Mouse (Mus musculus) liver, embryonic 15.5 days (tissue): ENCODE results near the gene Apopt1. TPM values are rescaled to one million over a fixed set of nuclear protein-coding genes. Genes with fewer than 3 reads are reported as not detected.

Experiments used
- ATAC-seq: fragments of 200-750 bp; cut with Nextera tagmentation; 2 replicates; pipeline ENCODE4 v1.8.0; 2017; ENCODE audit warnings: moderate number of reproducible peaks, mild to moderate bottlenecking, moderate library complexity; ENCODE audit not compliant: insufficient read depth
- H3K27ac ChIP-seq: fragments of 300-500 bp; sonication (generic); replicated peaks from 2 replicates; pipeline ENCODE4 v1.5.1; 2015; ENCODE audit warnings: mild to moderate bottlenecking, inconsistent platforms
- H3K27me3 ChIP-seq: fragments of 300-500 bp; sonication (generic); 2 replicates; pipeline ENCODE4 v1.6.1; 2015; ENCODE audit warnings: mild to moderate bottlenecking, inconsistent platforms
- H3K36me3 ChIP-seq: fragments of 300-500 bp; sonication (generic); replicated peaks from 2 replicates; pipeline ENCODE4 v1.6.1; 2015; ENCODE audit warnings: moderate library complexity, mild to moderate bottlenecking, inconsistent platforms
- H3K4me1 ChIP-seq: fragments of 300-500 bp; sonication (generic); replicated peaks from 2 replicates; pipeline ENCODE4 v1.6.1; 2015; ENCODE audit warnings: inconsistent platforms
- H3K4me2 ChIP-seq: fragments of 300-500 bp; sonication (generic); 2 replicates; pipeline ENCODE4 v1.6.1; 2015; ENCODE audit warnings: moderate library complexity, mild to moderate bottlenecking, inconsistent platforms
- H3K4me3 ChIP-seq: fragments of 300-500 bp; sonication (generic); replicated peaks from 2 replicates; pipeline ENCODE4 v1.5.1; 2015; ENCODE audit warnings: mild to moderate bottlenecking, inconsistent platforms
- H3K9ac ChIP-seq: fragments of 300-500 bp; sonication (generic); 2 replicates; pipeline ENCODE4 v1.6.1; 2015; ENCODE audit warnings: moderate library complexity, mild to moderate bottlenecking, inconsistent platforms
- H3K9me3 ChIP-seq: fragments of 300-500 bp; sonication (generic); replicated peaks from 2 replicates; pipeline ENCODE4 v1.6.1; 2016; ENCODE audit warnings: inconsistent platforms
- WGBS: fragments of 180-500 bp; shearing (Covaris S2); methylation state at CpG from one replicate; pipeline ENCODE4 v1.1.7; 2015; ENCODE audit warnings: mixed read lengths; ENCODE audit not compliant: insufficient replicate concordance; 5-methylcytosine and 5-hydroxymethylcytosine counted together
- polyA plus RNA-seq: library from polyadenylated mRNA; unstranded; fragments of >200 nt; fragmentation: Nextera tagmentation; extraction: Ambion mirVana; gene quantifications from 2 replicates; pipeline ENCODE4 v1.2.1, GENCODE M21; 2015

The Apopt1 gene
- polyA plus RNA-seq, 1 experiment from 2014 or later = 18.1 TPM

GRCm38 (mm10) chr12:111777919-111778318, 64.9 kb downstream of the Apopt1 start:
- Histone ChIP-seq H3K4me3 (no peak overlapping the region), H3K27me3 (no peaks in the 10 kb centered on the region), H3K27ac (no peak overlapping the region), H3K9me3 (no peaks in the 10 kb centered on the region), H3K9ac (no peak overlapping the region), H3K4me2 (no peak overlapping the region), H3K4me1 (no peaks in the 10 kb centered on the region), H3K36me3 (peaks cover 95% of the 10 kb centered on the region)
- WGBS = 79% methylated on average over 13 of the region's 13 CpGs
- 0 out of 2 replicates have a peak, but pooled peaks have one; percentile 15 for ATAC-seq

DNA sequence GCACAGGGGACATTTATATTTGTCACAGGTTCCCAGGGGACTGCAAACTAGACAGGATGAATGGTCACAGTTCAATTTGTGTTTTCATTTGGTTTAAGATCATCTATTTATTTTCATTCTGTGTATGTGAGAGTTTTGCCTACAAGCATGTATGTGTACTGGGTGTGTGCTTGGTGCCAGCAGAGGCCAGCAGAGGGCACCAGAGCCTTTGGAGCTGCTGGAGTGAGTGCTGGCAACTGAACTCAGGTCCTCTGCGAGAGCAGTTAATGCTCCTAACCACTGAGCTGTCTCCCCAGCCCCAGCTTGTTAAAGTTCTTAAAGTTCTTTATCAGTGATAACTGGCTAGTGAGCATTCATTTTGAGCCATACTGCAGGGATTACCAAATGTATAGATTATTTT, 66.5 kb downstream of the Apopt1 start:
- Histone ChIP-seq H3K9ac (no peak overlapping the region), H3K4me2 (no peak overlapping the region), H3K27ac (no peak overlapping the region), H3K4me3 (no peak overlapping the region), H3K9me3 (no peaks in the 10 kb centered on the region), H3K4me1 (no peaks in the 10 kb centered on the region), H3K36me3 (peaks cover 92% of the 10 kb centered on the region), H3K27me3 (no peaks in the 10 kb centered on the region)
- 92% methylated on average over 1 of the region's 1 CpGs for WGBS
- ATAC-seq = no peak

DNA sequence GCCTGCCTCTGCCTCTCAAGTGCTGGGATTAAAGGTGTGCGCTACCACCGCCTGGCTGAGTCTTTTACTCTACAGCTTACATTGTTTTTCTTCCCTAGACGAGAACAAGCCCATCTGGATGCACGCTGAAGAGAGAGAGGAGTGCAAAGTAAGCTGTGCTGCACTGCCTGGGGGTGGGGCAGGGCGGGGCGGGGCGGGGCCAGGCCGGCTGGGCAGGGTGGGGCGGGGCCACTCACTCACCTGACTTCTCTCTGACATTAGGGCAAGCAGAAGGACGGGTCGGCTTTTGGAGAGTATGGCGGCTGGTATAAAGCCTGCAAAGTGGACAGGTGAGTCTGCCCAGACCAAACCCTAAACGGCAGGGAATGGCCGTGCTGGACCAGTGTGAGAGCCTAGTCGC, 72.1 kb downstream of the Apopt1 start:
- Histone ChIP-seq H3K9ac (no peak overlapping the region), H3K4me1 (peaks cover 34% of the 10 kb centered on the region), H3K4me3 (no peak overlapping the region), H3K27me3 (no peaks in the 10 kb centered on the region), H3K36me3 (peaks cover 87% of the 10 kb centered on the region), H3K27ac (no peak overlapping the region), H3K9me3 (no peaks in the 10 kb centered on the region), H3K4me2 (no peak overlapping the region)
- ATAC-seq = no peak
- 61% methylated on average over 15 of the region's 15 CpGs for WGBS

DNA sequence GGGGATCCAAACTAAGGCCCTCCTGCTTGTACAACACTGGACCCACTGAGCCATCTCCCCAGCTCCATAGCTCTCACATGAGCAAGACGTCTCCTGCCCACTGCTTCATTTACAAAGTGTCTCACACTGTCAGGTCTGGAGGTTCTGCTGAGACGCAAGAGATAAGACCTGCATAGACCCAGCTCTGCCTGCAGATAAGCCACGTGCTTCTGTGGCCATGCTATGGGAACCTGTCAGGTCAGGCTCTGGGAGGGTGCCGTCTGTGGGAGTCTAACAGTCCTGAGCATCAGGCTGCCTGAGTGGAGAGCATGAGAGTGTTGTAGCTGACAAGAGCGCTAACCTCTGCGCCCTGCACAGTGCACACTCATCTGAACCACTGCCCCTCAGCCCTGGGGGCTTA, 74.0 kb downstream of the Apopt1 start:
- Histone ChIP-seq H3K9me3 (no peaks in the 10 kb centered on the region), H3K9ac (no peak overlapping the region), H3K4me2 (no peak overlapping the region), H3K4me1 (peaks cover 38% of the 10 kb centered on the region), H3K27ac (no peak overlapping the region), H3K36me3 (peaks cover 83% of the 10 kb centered on the region), H3K27me3 (no peaks in the 10 kb centered on the region), H3K4me3 (no peak overlapping the region)
- ATAC-seq = peak; percentile 56
- WGBS = 48% methylated on average over 6 of the region's 6 CpGs

DNA sequence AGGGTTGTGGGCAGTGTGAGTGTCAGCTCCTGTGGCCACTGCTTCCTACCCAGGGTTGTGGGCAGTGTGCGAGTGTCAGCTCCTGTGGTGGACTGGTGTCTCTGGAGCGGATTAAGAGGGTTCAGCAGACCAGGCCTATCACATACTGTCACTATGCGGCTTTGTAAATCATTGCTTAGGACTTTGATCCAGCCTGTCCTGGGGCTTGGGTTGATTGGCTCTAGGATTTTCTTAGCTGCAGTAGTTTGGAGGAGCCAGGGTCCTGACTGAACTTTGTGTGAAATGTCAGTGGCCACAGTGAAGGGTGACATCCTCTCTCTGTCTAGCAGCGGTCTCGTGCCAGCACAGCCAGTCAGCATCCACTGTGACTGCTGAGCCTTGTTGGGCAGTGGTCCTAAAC, 77.0 kb downstream of the Apopt1 start:
- 78% methylated on average over 5 of the region's 5 CpGs for WGBS
- no peak overlapping the region for H3K9ac ChIP-seq

DNA sequence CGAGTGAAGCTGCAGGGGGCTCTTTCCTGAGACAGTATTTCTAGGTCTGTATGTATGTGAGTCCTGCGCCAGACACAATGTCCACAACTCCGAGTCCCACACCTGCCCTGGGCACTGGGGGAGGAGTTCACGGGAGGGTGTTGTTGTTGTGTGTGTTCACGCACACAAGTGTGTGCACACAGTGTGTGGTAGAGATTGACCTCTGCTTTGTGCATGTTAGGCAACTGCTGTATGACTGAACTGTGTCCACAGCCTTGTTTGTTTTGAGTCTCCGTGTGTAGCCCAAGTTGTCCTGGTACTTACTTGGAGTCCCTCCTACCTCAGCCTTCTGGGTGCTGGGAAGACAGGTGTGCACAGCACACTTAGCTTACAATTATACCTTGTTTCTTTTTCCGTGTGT, 77.6 kb downstream of the Apopt1 start:
- Histone ChIP-seq H3K27me3 (no peaks in the 10 kb centered on the region), H3K9ac (no peak overlapping the region), H3K36me3 (peaks cover 75% of the 10 kb centered on the region), H3K9me3 (no peaks in the 10 kb centered on the region), H3K27ac (peak overlapping the region; percentile 78), H3K4me1 (peaks cover 46% of the 10 kb centered on the region), H3K4me3 (no peak overlapping the region), H3K4me2 (no peak overlapping the region)
- ATAC-seq = peak; percentile 33; the same call in 1 of the 2 replicates
- WGBS = 76% methylated on average over 7 of the region's 7 CpGs

More for the DNA sequence above, 77.0 kb downstream of the Apopt1 start:
- Histone ChIP-seq H3K36me3 (peaks cover 80% of the 10 kb centered on the region), H3K4me3 (no peak overlapping the region), H3K4me2 (no peak overlapping the region), H3K27me3 (no peaks in the 10 kb centered on the region), H3K27ac (peak overlapping the region; percentile 78), H3K9me3 (no peaks in the 10 kb centered on the region), H3K4me1 (peaks cover 48% of the 10 kb centered on the region)
- peak; percentile 69 for ATAC-seq

DNA sequence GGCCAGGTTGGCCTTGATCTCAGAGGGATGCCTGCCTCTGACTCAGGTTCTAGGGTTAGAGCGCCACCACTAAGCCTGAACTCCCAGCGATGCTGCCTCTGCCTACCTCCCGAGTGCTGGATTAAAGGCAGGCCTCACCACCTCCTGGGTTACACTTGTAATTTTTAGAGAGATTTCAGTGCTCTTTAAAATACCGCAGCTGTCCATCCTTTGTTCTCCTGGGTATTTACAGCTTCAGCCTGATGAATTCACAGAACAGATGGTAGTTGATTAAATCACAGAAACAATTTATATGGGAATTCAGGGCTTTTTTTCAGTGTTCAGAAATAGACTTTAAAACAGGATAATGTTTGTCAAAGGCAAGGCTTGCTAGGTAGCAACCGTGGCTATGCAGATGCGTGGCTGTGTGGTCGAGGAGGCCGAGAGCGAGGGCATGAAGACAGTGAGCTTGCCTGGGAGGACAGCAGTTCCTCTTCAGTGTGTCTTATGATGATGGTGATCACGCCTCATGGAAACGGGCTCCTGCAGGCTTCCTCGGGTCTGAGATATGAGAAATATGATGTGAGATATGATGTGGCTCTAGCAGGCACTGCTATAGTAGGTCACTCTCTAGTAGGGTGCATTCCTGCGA, 78.5 kb downstream of the Apopt1 start:
- peaks cover 38% of the 10 kb centered on the region for H3K4me1 ChIP-seq
- H3K4me2 ChIP-seq = no peak overlapping the region
- ATAC-seq = no peak
- no peak overlapping the region for H3K9ac ChIP-seq
- H3K27me3 ChIP-seq = no peaks in the 10 kb centered on the region
- H3K4me3 ChIP-seq = no peak overlapping the region
- H3K9me3 ChIP-seq = no peaks in the 10 kb centered on the region
- 0 out of 2 replicates have a peak overlapping the region, but pooled peaks have one; percentile 78 for H3K27ac ChIP-seq
- 80% methylated on average over 13 of the region's 13 CpGs for WGBS
- peaks cover 74% of the 10 kb centered on the region for H3K36me3 ChIP-seq

DNA sequence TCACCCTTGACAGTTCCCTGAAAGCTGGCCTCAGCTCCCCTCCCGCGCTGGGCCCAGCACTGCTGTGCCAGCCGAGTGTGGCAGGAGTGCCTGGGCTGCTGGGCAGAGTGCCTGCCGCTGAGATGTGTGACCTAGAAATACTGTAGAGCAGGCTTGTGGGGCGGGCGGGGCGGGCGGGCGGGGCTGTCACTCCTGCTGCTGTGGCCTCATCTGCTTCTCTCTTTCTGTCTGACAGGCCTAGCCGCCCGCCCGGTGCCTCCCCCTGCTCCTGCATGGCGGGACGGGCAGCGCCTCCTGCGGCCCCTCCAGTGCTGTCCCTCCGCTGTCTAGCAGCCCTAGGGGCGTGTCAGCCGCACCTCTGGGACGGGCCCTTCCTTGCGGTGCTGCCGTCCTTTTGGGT, 81.0 kb downstream of the Apopt1 start:
- Histone ChIP-seq H3K27ac (no peak overlapping the region), H3K27me3 (no peaks in the 10 kb centered on the region), H3K4me2 (peak overlapping the region; percentile 23), H3K9me3 (no peaks in the 10 kb centered on the region), H3K4me1 (peaks cover 24% of the 10 kb centered on the region), H3K4me3 (no peak overlapping the region), H3K9ac (no peak overlapping the region), H3K36me3 (peaks cover 63% of the 10 kb centered on the region)
- 0 out of 2 replicates have a peak, but pooled peaks have one; percentile 13 for ATAC-seq
- WGBS = 41% methylated on average over 22 of the region's 22 CpGs

GRCm38 (mm10) chr12:111794526-111795179, 81.6 kb downstream of the Apopt1 start:
- WGBS = 86% methylated on average over 18 of the region's 18 CpGs
- Histone ChIP-seq H3K4me1 (peaks cover 19% of the 10 kb centered on the region), H3K27me3 (no peaks in the 10 kb centered on the region), H3K9me3 (no peaks in the 10 kb centered on the region), H3K4me3 (no peak overlapping the region), H3K9ac (no peak overlapping the region), H3K4me2 (peak overlapping the region; percentile 23; the same call in 1 of the 2 replicates), H3K36me3 (peaks cover 57% of the 10 kb centered on the region), H3K27ac (no peak overlapping the region)
- no peak for ATAC-seq

DNA sequence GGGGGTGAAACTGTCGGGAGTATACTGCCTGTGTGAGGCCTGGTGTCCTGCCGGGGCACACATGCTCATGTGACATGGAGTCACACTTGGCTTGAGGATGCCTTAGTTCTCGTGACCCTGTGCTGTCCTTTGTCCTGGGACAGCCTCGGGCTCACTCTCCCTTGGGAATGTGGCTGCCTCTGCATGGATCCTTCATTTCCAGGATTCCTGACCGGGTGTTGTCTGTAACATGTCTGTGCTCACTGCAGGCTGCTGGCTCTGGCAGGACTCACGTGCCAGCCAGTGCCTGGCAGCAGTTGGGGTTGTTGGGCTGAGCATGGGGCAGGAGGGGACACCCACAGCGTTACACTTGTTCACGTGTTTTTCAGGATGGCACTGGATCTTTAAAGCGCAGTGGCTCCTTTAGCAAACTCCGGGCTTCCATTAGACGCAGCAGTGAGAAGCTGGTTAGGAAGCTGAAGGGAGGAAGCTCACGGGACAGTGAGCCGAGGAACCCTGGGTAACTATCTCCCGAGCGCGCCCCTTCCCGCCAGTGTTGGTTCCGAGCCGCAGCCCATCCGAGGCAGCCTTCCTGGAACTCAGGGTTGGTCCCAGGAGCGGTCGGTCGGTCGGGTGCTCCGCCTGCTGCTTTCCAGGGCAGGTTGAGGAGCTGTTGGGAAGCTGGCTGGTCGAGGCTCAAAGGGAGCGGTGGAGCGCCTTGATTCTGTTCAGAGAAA, 82.3 kb downstream of the Apopt1 start:
- no peak for ATAC-seq
- H3K27ac ChIP-seq = no peak overlapping the region
- peaks cover 50% of the 10 kb centered on the region for H3K36me3 ChIP-seq
- no peak overlapping the region for H3K4me2 ChIP-seq
- 89% methylated on average over 28 of the region's 28 CpGs for WGBS
- H3K9me3 ChIP-seq = no peaks in the 10 kb centered on the region
- no peak overlapping the region for H3K9ac ChIP-seq
- no peak overlapping the region for H3K4me3 ChIP-seq
- H3K4me1 ChIP-seq = peaks cover 19% of the 10 kb centered on the region
- no peaks in the 10 kb centered on the region for H3K27me3 ChIP-seq

GRCm38 (mm10) chr12:111797251-111797650, 84.2 kb downstream of the Apopt1 start:
- Histone ChIP-seq H3K9me3 (no peaks in the 10 kb centered on the region), H3K4me1 (peaks cover 15% of the 10 kb centered on the region), H3K9ac (no peak overlapping the region), H3K27me3 (no peaks in the 10 kb centered on the region), H3K36me3 (peaks cover 54% of the 10 kb centered on the region), H3K27ac (no peak overlapping the region), H3K4me2 (no peak overlapping the region), H3K4me3 (no peak overlapping the region)
- WGBS = 83% methylated on average over 8 of the region's 8 CpGs
- no peak for ATAC-seq
